Mouse (Mus musculus) cerebellum, postnatal 14 days (tissue): ENCODE results near the gene Sec61a1.

Source experiments
- DNase-seq, 2 experiments: peaks; one replicate each; pipeline ENCODE4 v3.0.0; 2021; ENCODE audit warnings: mixed read lengths in 2 of 2

Gene Sec61a1

DNA sequence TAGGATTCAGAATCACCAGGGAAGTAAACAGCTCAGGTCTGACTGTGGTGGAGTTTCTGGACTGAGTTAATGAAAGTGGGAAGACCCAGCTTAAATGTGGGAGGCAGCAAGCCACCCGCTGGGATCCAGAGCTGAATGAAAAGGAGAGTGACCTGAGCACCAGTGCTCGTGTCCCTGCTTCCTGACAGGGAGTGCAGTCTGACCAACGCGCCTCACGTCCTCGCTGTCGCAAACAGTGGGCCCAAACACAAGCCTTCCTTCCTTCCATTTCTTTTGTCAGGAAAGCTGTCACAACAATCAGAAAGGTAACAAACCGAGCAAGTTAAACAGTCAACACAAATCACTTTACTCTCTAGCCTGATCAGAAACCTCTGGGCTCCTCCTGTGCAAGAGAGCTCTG lies 2.7 kb downstream of the Sec61a1 start:
- no peak for DNase-seq

- DNase-seq, result no peak
Measured at GRCm38 (mm10) chr6:88514546-88514945, 4.2 kb downstream of the Sec61a1 start.

DNA sequence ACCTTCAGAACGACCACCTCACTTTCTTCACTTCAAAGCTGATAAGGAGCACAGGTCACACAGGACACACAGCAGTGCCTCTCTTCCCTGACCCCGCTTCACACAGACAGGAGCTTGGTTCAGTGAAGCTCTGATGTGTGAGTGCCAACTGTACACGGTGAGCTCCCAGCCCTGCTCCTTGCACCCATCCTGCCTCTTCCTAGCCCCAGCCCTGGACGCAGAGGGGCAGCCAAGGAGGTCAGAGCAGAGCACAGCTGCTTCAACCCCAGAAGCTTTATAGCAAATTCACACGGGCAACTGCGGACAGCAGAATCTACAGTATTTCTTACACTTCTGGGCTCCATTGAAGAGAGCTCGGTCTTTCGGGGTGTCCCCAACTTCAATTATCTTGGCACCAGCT lies 4.7 kb downstream of the Sec61a1 start:
- DNase-seq, result no peak

GRCm38 (mm10) chr6:88503044-88503443 lies 15.7 kb downstream of the Sec61a1 start:
- no peak for DNase-seq

- no peak for DNase-seq
Measured at GRCm38 (mm10) chr6:88502030-88502970, 16.4 kb downstream of the Sec61a1 start.

DNA sequence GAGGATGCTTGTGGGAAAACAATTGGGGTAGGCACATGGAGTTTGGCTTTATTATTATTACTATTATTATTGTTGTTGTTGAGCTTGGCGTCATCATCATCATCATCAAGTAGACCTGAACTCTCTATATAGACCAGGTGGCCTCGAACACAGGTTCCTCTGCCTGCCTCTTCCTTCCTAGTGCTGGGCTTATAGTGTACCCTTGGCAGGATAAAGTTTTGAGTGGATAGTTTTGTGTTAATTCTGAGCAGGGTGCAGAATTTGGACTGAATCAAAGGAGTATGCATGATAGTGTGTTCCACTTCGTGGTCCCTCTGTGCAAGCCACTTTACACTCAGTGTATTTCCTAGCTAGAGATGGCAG lies 18.3 kb downstream of the Sec61a1 start:
- DNase-seq, result no peak

DNA sequence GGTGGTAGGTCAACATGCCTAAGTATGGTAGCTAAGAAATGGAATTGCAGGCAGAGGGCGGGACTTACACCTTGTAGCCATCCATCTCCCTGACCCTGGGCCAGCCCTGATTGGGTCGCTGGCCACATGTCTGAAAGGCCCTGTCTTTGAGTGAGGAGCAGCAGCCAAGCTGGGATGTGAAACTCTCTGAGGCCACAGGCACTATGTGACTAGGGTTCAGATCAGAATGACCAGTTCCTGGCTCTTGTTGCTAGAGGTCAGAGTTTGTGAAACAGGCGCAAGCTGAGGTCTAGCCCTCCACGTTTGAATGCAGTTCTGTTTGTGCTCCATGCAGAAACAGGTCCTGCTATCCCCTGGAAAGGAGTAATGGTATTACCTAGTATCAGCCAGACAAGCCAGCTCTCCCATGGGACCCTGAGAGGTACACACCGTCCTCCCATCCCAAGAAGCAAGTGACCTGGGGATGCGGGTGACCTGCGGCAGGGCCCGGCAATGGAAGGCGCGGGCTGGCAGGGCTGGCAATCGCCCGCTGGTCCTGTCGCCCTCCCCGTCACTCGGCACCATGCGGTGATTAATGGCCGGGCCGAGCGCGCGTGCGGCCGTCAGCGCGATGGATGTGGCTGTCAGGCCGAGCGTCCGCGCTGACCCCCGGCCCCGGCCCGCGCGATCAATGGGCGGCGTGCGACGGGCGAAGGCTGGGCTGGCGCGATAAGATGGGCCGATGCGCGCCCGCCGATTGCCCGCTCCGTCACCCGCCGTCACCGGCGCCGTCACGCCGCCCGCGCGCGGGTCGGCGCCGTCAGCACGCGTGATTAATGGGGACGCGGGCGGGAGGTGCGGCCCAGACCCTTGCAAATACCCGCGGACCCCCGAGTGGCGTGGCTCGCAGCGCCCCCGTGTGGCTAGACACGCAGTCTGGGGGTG lies 19.0 kb downstream of the Sec61a1 start:
- DNase-seq, result peak; percentile 89 to 94

- peak in 1 of 2 experiments; percentile 51 for DNase-seq
Measured at GRCm38 (mm10) chr6:88493712-88494111, 25.0 kb downstream of the Sec61a1 start.

GRCm38 (mm10) chr6:88490629-88491354 lies 27.9 kb downstream of the Sec61a1 start:
- peak; percentile 98 for DNase-seq

DNA sequence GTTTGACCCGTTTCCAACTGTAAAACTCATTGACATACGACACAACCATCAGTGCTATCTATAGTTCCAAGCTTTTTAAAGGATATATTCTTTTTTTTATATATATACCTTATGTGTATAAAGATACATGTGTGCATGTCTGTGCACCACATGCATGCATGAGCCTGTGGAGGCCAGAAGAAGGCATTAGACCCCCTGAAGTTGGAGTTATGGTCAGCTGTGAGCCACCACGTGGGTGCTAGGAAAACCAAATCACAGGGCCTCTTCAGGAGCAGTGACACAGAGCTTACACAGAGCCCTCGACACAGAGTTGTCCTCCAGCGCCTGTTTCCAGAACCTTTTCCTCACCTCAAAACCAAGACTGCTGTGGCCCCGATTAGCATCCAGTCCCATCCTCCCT lies 28.9 kb downstream of the Sec61a1 start:
- DNase-seq, result peak in 1 of 2 experiments; percentile 39

DNA sequence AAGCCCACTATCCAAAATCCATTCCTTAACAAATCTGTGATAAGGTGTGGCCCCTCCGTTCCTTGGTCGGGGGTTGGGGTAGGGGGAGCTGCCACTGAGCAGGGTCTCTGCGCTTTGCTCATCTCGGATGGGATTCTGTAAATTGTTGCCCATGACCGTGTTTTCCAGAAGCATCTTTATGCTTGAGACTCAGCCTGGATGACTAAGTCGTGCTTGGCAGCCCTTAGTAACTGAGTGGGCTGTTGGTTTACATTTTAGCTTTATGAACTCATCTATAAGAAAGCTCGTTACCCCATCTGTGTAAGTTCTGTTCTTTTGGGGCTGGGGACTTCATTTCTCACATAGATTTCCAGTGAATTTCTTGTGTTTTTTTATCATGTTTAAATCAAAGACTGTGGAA lies 29.7 kb downstream of the Sec61a1 start:
- DNase-seq, result no peak

GRCm38 (mm10) chr6:88486893-88487292 lies 31.8 kb downstream of the Sec61a1 start:
- peak; percentile 70 to 72 for DNase-seq

GRCm38 (mm10) chr6:88485378-88485777 lies 33.3 kb downstream of the Sec61a1 start:
- no peak for DNase-seq

- peak in 1 of 2 experiments; percentile 46 for DNase-seq
Measured at GRCm38 (mm10) chr6:88483913-88484312, 34.8 kb downstream of the Sec61a1 start.

- peak; percentile 84 to 86 for DNase-seq
Measured at GRCm38 (mm10) chr6:88483111-88483510, 35.6 kb downstream of the Sec61a1 start.

DNA sequence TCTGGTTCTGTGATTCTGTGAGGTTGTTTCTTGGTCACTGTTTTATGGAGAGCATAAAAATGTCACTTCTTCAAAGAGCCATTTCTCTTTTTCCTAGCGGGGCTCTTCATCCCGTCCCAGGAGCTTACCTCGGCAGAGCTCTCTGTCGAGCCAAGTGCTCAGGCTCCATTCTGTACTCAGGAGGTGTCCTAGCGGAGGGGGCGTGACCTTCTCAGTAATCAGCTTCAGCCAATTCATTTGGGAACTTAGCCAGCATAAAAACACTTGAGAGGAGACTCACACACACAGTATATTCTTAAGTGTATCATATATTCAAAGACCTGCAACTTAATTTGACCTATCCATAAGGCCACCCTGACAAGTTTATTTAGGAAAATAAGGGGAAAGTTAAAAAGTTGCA lies 38.3 kb downstream of the Sec61a1 start:
- no peak for DNase-seq

GRCm38 (mm10) chr6:88469878-88470277 lies 48.8 kb downstream of the Sec61a1 start:
- DNase-seq, result no peak

- DNase-seq, result peak; percentile 93
Measured at GRCm38 (mm10) chr6:88465181-88465920, 53.4 kb downstream of the Sec61a1 start, which contains the start of gene Ruvbl1. TSS of gene Ruvbl1 (plus strand) at chr6:88465409.

GRCm38 (mm10) chr6:88454545-88454944 lies 64.2 kb downstream of the Sec61a1 start:
- DNase-seq, result no peak
